Mouse (Mus musculus) kidney, adult 2 months (tissue): ENCODE measurements around the gene Comp. TPM values are rescaled to one million over a fixed set of nuclear protein-coding genes. Genes with fewer than 3 reads are reported as not detected.

Experiments
- DNase-seq: peaks from one replicate; pipeline ENCODE4 v3.0.0; 2021
- H3K27ac ChIP-seq: fragments of 200-500 bp; 2 replicates; pipeline ENCODE4 v1.5.1; 2012; ENCODE audit warnings: low read depth, low read length, control low read depth, inconsistent platforms; ENCODE audit not compliant: insufficient read depth
- H3K27me3 ChIP-seq: fragments of 200-500 bp; replicated peaks from 2 replicates; pipeline ENCODE4 v1.6.1; 2012; ENCODE audit warnings: mild to moderate bottlenecking, moderate library complexity, low read length, inconsistent platforms; ENCODE audit not compliant: control insufficient read depth, insufficient read depth
- H3K36me3 ChIP-seq: fragments of 200-500 bp; 2 replicates; pipeline ENCODE4 v1.6.1; 2012; ENCODE audit warnings: mild to moderate bottlenecking, moderate library complexity, low read length, inconsistent platforms; ENCODE audit not compliant: control insufficient read depth, insufficient read depth
- H3K4me1 ChIP-seq: fragments of 200-500 bp; 2 replicates; pipeline ENCODE4 v1.6.1; 2011; ENCODE audit warnings: low read length; ENCODE audit not compliant: control insufficient read depth, insufficient read depth
- H3K4me3 ChIP-seq: fragments of 200-500 bp; 2 replicates; pipeline ENCODE4 v1.5.1; 2011; ENCODE audit warnings: mild to moderate bottlenecking, low read depth, low read length, control low read depth; ENCODE audit not compliant: insufficient read depth
- CTCF ChIP-seq: fragments of 200-500 bp; conservative IDR thresholded peaks from 2 replicates; pipeline ENCODE4 v1.5.1; 2011; ENCODE audit warnings: low read depth, mild to moderate bottlenecking, control low read depth, low read length, moderate library complexity, mixed read lengths; ENCODE audit not compliant: insufficient read depth, insufficient read length
- POLR2A ChIP-seq: fragments of 200-500 bp; IDR thresholded peaks from one replicate; pipeline ENCODE4 v1.6.1; 2011; ENCODE audit warnings: low read depth, low read length, control low read depth
- WGBS: fragments of 180-500 bp; shearing (Covaris S2); methylation state at CpG from one replicate; pipeline ENCODE4 v1.1.7; 2018; 5-methylcytosine and 5-hydroxymethylcytosine counted together
- polyA plus RNA-seq: library from polyadenylated mRNA; depleted of rRNA; stranded (reverse); fragments of >200 nt; gene quantifications from 2 replicates; pipeline ENCODE4 v1.2.3, GENCODE M21; 2012

Gene Comp
- polyA plus RNA-seq, 1 experiment: 1.6 TPM

- H3K36me3 ChIP-seq: no peaks in the 10 kb centered on the region
- no peak overlapping the region for H3K4me3 ChIP-seq
- no peaks in the 10 kb centered on the region for H3K4me1 ChIP-seq
- no peak for TF ChIP-seq CTCF
- TF ChIP-seq POLR2A: no peak
- 80% methylated on average over 6 of the region's 6 CpGs for WGBS
- no peak overlapping the region for H3K27ac ChIP-seq
- H3K27me3 ChIP-seq: no peaks in the 10 kb centered on the region
- DNase-seq: no peak
These were observed 41.1 kb downstream of the Comp start for GRCm38 (mm10) chr8:70414310-70414946.

GRCm38 (mm10) chr8:70415540-70416451 lies 42.4 kb downstream of the Comp start:
- Histone ChIP-seq H3K4me1 (no peaks in the 10 kb centered on the region), H3K36me3 (no peaks in the 10 kb centered on the region), H3K27me3 (no peaks in the 10 kb centered on the region), H3K4me3 (no peak overlapping the region), H3K27ac (no peak overlapping the region)
- WGBS: 86% methylated on average over 8 of the region's 8 CpGs
- peak; percentile 59 for TF ChIP-seq CTCF
- no peak for TF ChIP-seq POLR2A
- DNase-seq: peak; percentile 25

GRCm38 (mm10) chr8:70416941-70417340 lies 43.6 kb downstream of the Comp start:
- 74% methylated on average over 6 of the region's 6 CpGs for WGBS
- Histone ChIP-seq H3K4me3 (no peak overlapping the region), H3K27me3 (no peaks in the 10 kb centered on the region), H3K4me1 (no peaks in the 10 kb centered on the region), H3K27ac (no peak overlapping the region), H3K36me3 (no peaks in the 10 kb centered on the region)
- no peak for DNase-seq
- TF ChIP-seq CTCF: no peak

GRCm38 (mm10) chr8:70417914-70418313 lies 44.6 kb downstream of the Comp start:
- TF ChIP-seq CTCF: no peak
- no peak for TF ChIP-seq POLR2A
- Histone ChIP-seq H3K36me3 (no peaks in the 10 kb centered on the region), H3K27ac (no peak overlapping the region), H3K4me1 (no peaks in the 10 kb centered on the region), H3K4me3 (no peak overlapping the region), H3K27me3 (no peaks in the 10 kb centered on the region)
- 68% methylated on average over 10 of the region's 10 CpGs for WGBS
- DNase-seq: no peak

GRCm38 (mm10) chr8:70418954-70419353 lies 45.6 kb downstream of the Comp start:
- Histone ChIP-seq H3K36me3 (no peaks in the 10 kb centered on the region), H3K4me3 (no peak overlapping the region), H3K27me3 (no peaks in the 10 kb centered on the region), H3K4me1 (no peaks in the 10 kb centered on the region), H3K27ac (no peak overlapping the region)
- peak; percentile 17 for DNase-seq
- TF ChIP-seq POLR2A (no peak), CTCF (no peak)
- 51% methylated on average over 14 of the region's 14 CpGs for WGBS

- 86% methylated on average over 11 of the region's 11 CpGs for WGBS
These were observed 46.7 kb downstream of the Comp start for GRCm38 (mm10) chr8:70419879-70420643.

More at GRCm38 (mm10) chr8:70419879-70420643, 46.7 kb downstream of the Comp start:
- no peak overlapping the region for H3K27ac ChIP-seq
- no peak for TF ChIP-seq POLR2A
- no peak for TF ChIP-seq CTCF
- DNase-seq: no peak
- no peaks in the 10 kb centered on the region for H3K4me1 ChIP-seq
- H3K36me3 ChIP-seq: no peaks in the 10 kb centered on the region
- no peaks in the 10 kb centered on the region for H3K27me3 ChIP-seq
- H3K4me3 ChIP-seq: no peak overlapping the region
